Mouse (Mus musculus) adrenal gland, postnatal 4 days (tissue): ENCODE measurements at regions not wholly inside any gene's neighbourhood (a gene's known extent, or its start where the extent isn't known, plus 50 kb on each side); places are given as distances from the start of the nearest gene placed in this dataset.
A peak's percentile ranks its signal among the peaks of the same experiment; 100 is the strongest.

Experiments used
- DNase-seq, 2 experiments: peaks; one replicate each; pipeline ENCODE4 v3.0.0; 2021 to 2022; ENCODE audit warnings: low spot score in 2 of 2, mixed read lengths in 2 of 2
- microRNA-seq: library from miRNA; unstranded; fragments of <30 nt; microRNA quantifications from one replicate; pipeline ENCODE4 v1.2.0, GENCODE M21; 2021

GRCm38 (mm10) chr1:137034586-137034985, 74.3 kb upstream of the Nr5a2 start:
- peak in 1 of 2 experiments; percentile 8 for DNase-seq

- no peak for DNase-seq
Measured at GRCm38 (mm10) chr1:137033679-137034078, 73.4 kb upstream of the Nr5a2 start.

- DNase-seq, result no peak
Measured at GRCm38 (mm10) chr1:137023706-137024105, 63.5 kb upstream of the Nr5a2 start.

- no peak for DNase-seq
Measured at GRCm38 (mm10) chr1:137020528-137020927, 60.3 kb upstream of the Nr5a2 start.

- no peak for DNase-seq
Measured at GRCm38 (mm10) chr1:137017642-137018041, 57.4 kb upstream of the Nr5a2 start.

- no peak for DNase-seq
Measured at GRCm38 (mm10) chr1:137010240-137010926, 50.1 kb upstream of the Nr5a2 start.

Small RNA genes lying in the stretch of these regions (microRNA-seq; reads per million reads assigned to microRNA genes)
- gene Mir181a-1, result 467 reads per million, percentile 66 among the genes with 10 or more reads in this experiment
- gene Mir181b-1, result 7.9 reads per million, percentile 21 among the genes with 10 or more reads in this experiment
